Mouse (Mus musculus): ENCODE results near the gene Spns1. TPM values are rescaled to one million over a fixed set of nuclear protein-coding genes. Genes with fewer than 3 reads are reported as not detected.
"Not testable (repeated sequence)": the region's sequence is repeated elsewhere in the genome, so short reads cannot be mapped to it uniquely, and the experiment has no call there.

Spns1 gene
- polyA plus RNA-seq (2017; shearing (Covaris generic)): 10 to 100 TPM; 31.3 to 43.0 (median 38.4) TPM

GRCm38 (mm10) chr7:126377278-126378158 is at the start of gene Spns1:
Gene Spns1, minus strand, starts transcription at chr7:126377450.
- ATAC-seq: peak; percentile 92

GRCm38 (mm10) chr7:126424161-126424560 is 46.9 kb upstream of the Spns1 start:
- no peak for ATAC-seq

GRCm38 (mm10) chr7:126421756-126422155 is 44.5 kb upstream of the Spns1 start:
- no peak for ATAC-seq

- no peak for ATAC-seq
These were observed 41.2 kb upstream of the Spns1 start for GRCm38 (mm10) chr7:126418496-126418895.

- no peak for ATAC-seq
These were observed 40.4 kb upstream of the Spns1 start for GRCm38 (mm10) chr7:126417606-126418005.

- no peak for ATAC-seq
These were observed 39.8 kb upstream of the Spns1 start for GRCm38 (mm10) chr7:126417045-126417444.

- no peak for ATAC-seq
These were observed 39.4 kb upstream of the Spns1 start for GRCm38 (mm10) chr7:126416615-126417014.

GRCm38 (mm10) chr7:126414725-126415124 is 37.5 kb upstream of the Spns1 start, which contains the start of gene Cd19:
Gene Cd19, minus strand, starts transcription at chr7:126414889.
- no peak for ATAC-seq

- ATAC-seq: no peak
These were observed 33.8 kb upstream of the Spns1 start for GRCm38 (mm10) chr7:126411061-126411460.

GRCm38 (mm10) chr7:126408686-126409085 is 31.4 kb upstream of the Spns1 start:
- no peak for ATAC-seq

- ATAC-seq: not testable (repeated sequence)
These were observed 25.3 kb upstream of the Spns1 start for GRCm38 (mm10) chr7:126402518-126402917.

GRCm38 (mm10) chr7:126399548-126399947 is 22.3 kb upstream of the Spns1 start:
- ATAC-seq: no peak

GRCm38 (mm10) chr7:126397822-126398221 is 20.6 kb upstream of the Spns1 start:
- no peak for ATAC-seq

GRCm38 (mm10) chr7:126397221-126397620 is 20.0 kb upstream of the Spns1 start:
- no peak for ATAC-seq

- ATAC-seq: peak; percentile 96
These were observed 19.3 kb upstream of the Spns1 start, which contains the start of gene Nfatc2ip for GRCm38 (mm10) chr7:126396298-126397119. Gene Nfatc2ip, minus strand, starts transcription at chr7:126396737.

- ATAC-seq: not testable (repeated sequence)
These were observed 15.0 kb upstream of the Spns1 start for GRCm38 (mm10) chr7:126392086-126392884.

- ATAC-seq: no peak
These were observed 10.9 kb upstream of the Spns1 start for GRCm38 (mm10) chr7:126388185-126388584.

- no peak for ATAC-seq
These were observed 6.3 kb upstream of the Spns1 start for GRCm38 (mm10) chr7:126383565-126383964.

GRCm38 (mm10) chr7:126376903-126377277 is 360 bp downstream of the Spns1 start:
- ATAC-seq: peak; percentile 5

- no peak for ATAC-seq
These were observed 2.2 kb downstream of the Spns1 start for GRCm38 (mm10) chr7:126375012-126375411.

- no peak for ATAC-seq
These were observed 2.7 kb downstream of the Spns1 start for GRCm38 (mm10) chr7:126374526-126374925.

GRCm38 (mm10) chr7:126373007-126373406 is 4.2 kb downstream of the Spns1 start:
- ATAC-seq: no peak

Measured in inflammation-experienced regulatory T-cells, adult 6 months (primary cell).